Comparison of ENCODE assay signal across 10 mouse cellular contexts in genomic region chr8:66777115-66777877, GRCm38 (mm10).
DNase-seq lines count a peak whose midpoint lies in the region; ATAC-seq and TF ChIP-seq lines count a peak whose summit lies in the region.
"Had no signal": no experiment of that assay in that cellular context is flagged by ENCODE, and none has a peak within 500 bp of the region (broad histone marks: within the 10 kb centered on the region; RNA-seq: fewer than 3 reads in every experiment).

No protein-coding gene starts in this region.

- peak overlapping the region; percentile 24; the same call in 1 of the 2 replicates for H3K27ac ChIP-seq in lung, embryonic 14.5 days (ENCODE audit: low read depth)
- no peak overlapping the region for H3K27ac ChIP-seq in intestine, embryonic 15.5 days
- H3K27ac ChIP-seq in liver, embryonic 11.5 days (ENCODE audit: low read depth, low read length), result no peak overlapping the region

- no peaks in the 10 kb centered on the region for H3K9me3 ChIP-seq in lung, embryonic 14.5 days (ENCODE audit: low read depth, low read length)
- H3K9me3 ChIP-seq in intestine, embryonic 15.5 days, result no peaks in the 10 kb centered on the region
- no peaks in the 10 kb centered on the region for H3K9me3 ChIP-seq in liver, embryonic 11.5 days (ENCODE audit: control insufficient read depth, low read length)

- 26% methylated on average over 14 of the region's 14 CpGs for WGBS in lung, embryonic 14.5 days
- WGBS in intestine, embryonic 15.5 days, result 59% methylated on average over 14 of the region's 14 CpGs
- WGBS in liver, embryonic 11.5 days, result 77% methylated on average over 14 of the region's 14 CpGs

- no peak for TF ChIP-seq CTCF in lung, embryonic 14.5 days (IDR thresholded peaks at IDR 0.05; ENCODE audit: low read depth)

- H3K36me3 ChIP-seq in lung, embryonic 14.5 days (ENCODE audit: insufficient read depth), result no peaks in the 10 kb centered on the region
- H3K36me3 ChIP-seq in intestine, embryonic 15.5 days, result no peaks in the 10 kb centered on the region
- no peaks in the 10 kb centered on the region for H3K36me3 ChIP-seq in liver, embryonic 11.5 days (ENCODE audit: control insufficient read depth, insufficient read depth, low read length)

- H3K4me3 ChIP-seq in lung, embryonic 14.5 days (ENCODE audit: low read depth, low read length), result no peak overlapping the region
- no peak overlapping the region for H3K4me3 ChIP-seq in intestine, embryonic 15.5 days (replicated peaks)
- no peak overlapping the region for H3K4me3 ChIP-seq in liver, embryonic 11.5 days (ENCODE audit: low read depth, low read length)

- peak; percentile 92 for ATAC-seq in lung, embryonic 14.5 days (ENCODE audit: insufficient read depth)
- ATAC-seq in intestine, embryonic 15.5 days, result no peak
- no peak for ATAC-seq in liver, embryonic 11.5 days (replicated peaks; ENCODE audit: low FRiP score)
- ATAC-seq: intestine, embryonic 16.5 days had no signal

- H3K27me3 ChIP-seq in lung, embryonic 14.5 days (ENCODE audit: insufficient read depth, low read length), result no peaks in the 10 kb centered on the region
- no peaks in the 10 kb centered on the region for H3K27me3 ChIP-seq in intestine, embryonic 15.5 days (replicated peaks)
- no peaks in the 10 kb centered on the region for H3K27me3 ChIP-seq in liver, embryonic 11.5 days (replicated peaks; ENCODE audit: control insufficient read depth, insufficient read depth, low read length)

- peak overlapping the region; percentile 27 for H3K4me2 ChIP-seq in lung, embryonic 14.5 days
- H3K4me2 ChIP-seq in intestine, embryonic 15.5 days (replicated peaks), result no peak overlapping the region
- no peak overlapping the region for H3K4me2 ChIP-seq in liver, embryonic 11.5 days

- H3K4me1 ChIP-seq in lung, embryonic 14.5 days (ENCODE audit: insufficient read depth), result no peaks in the 10 kb centered on the region; the same call in 1 of the 2 replicates
- H3K4me1 ChIP-seq in intestine, embryonic 15.5 days (replicated peaks), result no peaks in the 10 kb centered on the region
- H3K4me1 ChIP-seq in liver, embryonic 11.5 days (replicated peaks; ENCODE audit: control insufficient read depth, insufficient read depth, low read length), result no peaks in the 10 kb centered on the region

- no peak overlapping the region for H3K9ac ChIP-seq in lung, embryonic 14.5 days
- H3K9ac ChIP-seq in intestine, embryonic 15.5 days, result no peak overlapping the region
- H3K9ac ChIP-seq in liver, embryonic 11.5 days (ENCODE audit: low read depth, low read length), result no peak overlapping the region

- DNase-seq in right cerebral cortex, postnatal 10 days (ENCODE audit: low spot score in 2 of 2), result peak; percentile 45 to 60
- DNase-seq in right cerebral cortex, postnatal 25 days, result no peak
- DNase-seq in forelimb bud, embryonic 11.5 days (ENCODE audit: low read depth, low spot score), result peak; percentile 72
- DNase-seq in lung, embryonic 14.5 days, result peak; percentile 82
- DNase-seq in retina, embryonic 14.5 days (ENCODE audit: low spot score), result peak; percentile 18
- no peak for DNase-seq in thymus, postnatal 4 days
- DNase-seq in liver, embryonic 11.5 days (ENCODE audit: low spot score), result no peak
- DNase-seq: spleen, adult 18-20 months had no signal

Comparison
In these comparisons a context has a peak if more than half of its experiments do, and no peak if none do; other contexts are left out.
1. DNase-seq: peak in right cerebral cortex, postnatal 10 days (2 of 2), forelimb bud, embryonic 11.5 days (single experiment), lung, embryonic 14.5 days (single experiment) and retina, embryonic 14.5 days (single experiment); none in right cerebral cortex, postnatal 25 days (single experiment), thymus, postnatal 4 days (single experiment) and liver, embryonic 11.5 days (single experiment).